Mouse (Mus musculus) CH12.LX (cell line): ENCODE measurements around the gene Aph1a. TPM values are rescaled to one million over a fixed set of nuclear protein-coding genes. Genes with fewer than 3 reads are reported as not detected.

Experiments used
- DNase-seq: peaks from one replicate; pipeline ENCODE4 v3.0.0-alpha.2; 2013; ENCODE audit errors: extremely low read depth
- H3K27ac ChIP-seq: 2 replicates; pipeline ENCODE4 v1.5.1; 2012; ENCODE audit warnings: low read depth, mild to moderate bottlenecking, control low read depth, moderate library complexity; ENCODE audit not compliant: insufficient read depth
- H3K27me3 ChIP-seq: replicated peaks from 2 replicates; pipeline ENCODE3; 2012; ENCODE audit warnings: inconsistent platforms
- H3K36me3 ChIP-seq, 2 experiments: replicated peaks in 1 of 2; 2 replicates each; pipeline versions ENCODE3 to v1.6.1; 2012; ENCODE audit warnings: inconsistent platforms in 1 of 2, low read length in 1 of 2, mild to moderate bottlenecking in 1 of 2, mixed read lengths in 1 of 2, moderate library complexity in 1 of 2; ENCODE audit not compliant: control insufficient read depth in 1 of 2, insufficient read depth in 1 of 2
- H3K4me1 ChIP-seq, 2 experiments: 2 replicates each; pipeline ENCODE4 v1.6.1; 2012; ENCODE audit warnings: inconsistent platforms in 1 of 2, moderate library complexity in 1 of 2; ENCODE audit not compliant: insufficient read depth in 2 of 2, control insufficient read depth in 1 of 2
- H3K4me2 ChIP-seq: 2 replicates; pipeline ENCODE4 v1.6.1; 2012; ENCODE audit warnings: low read depth, mild to moderate bottlenecking, control low read depth; ENCODE audit not compliant: poor library complexity, insufficient read depth, severe bottlenecking
- H3K4me3 ChIP-seq, 3 experiments: fragments of 150-350 bp in 1 of 3; sonication (generic) in 1 of 3; replicated peaks in 1 of 3; 2 replicates each; pipeline versions ENCODE3 to v1.5.1; 2011 to 2012; ENCODE audit warnings: low read depth in 2 of 3, low read length in 2 of 3, mild to moderate bottlenecking in 2 of 3, moderate library complexity in 2 of 3, control low read depth in 1 of 3, improper control_type of control experiment in 1 of 3, inconsistent platforms in 1 of 3, mixed read lengths in 1 of 3; ENCODE audit not compliant: poor library complexity in 1 of 3
- H3K79me2 ChIP-seq: replicated peaks from 2 replicates; pipeline ENCODE4 v1.6.1; 2012; ENCODE audit warnings: mild to moderate bottlenecking, moderate library complexity; ENCODE audit not compliant: control insufficient read depth, poor library complexity, insufficient read depth, severe bottlenecking; ENCODE audit errors: extremely low read depth
- H3K9ac ChIP-seq: 2 replicates; pipeline ENCODE4 v1.6.1; 2012; ENCODE audit warnings: low read depth, mild to moderate bottlenecking, control low read depth, moderate library complexity; ENCODE audit not compliant: insufficient read depth
- H3K9me3 ChIP-seq: replicated peaks from 2 replicates; pipeline ENCODE3; 2012; ENCODE audit warnings: low read length, inconsistent platforms, mixed read lengths
- CHD1 ChIP-seq: IDR thresholded peaks from 2 replicates; pipeline ENCODE4 v1.6.1; 2012; ENCODE audit warnings: low read depth, low read length, improper control_type of control experiment, inconsistent platforms
- CTCF ChIP-seq, 2 experiments: IDR thresholded peaks in 1 of 2; conservative IDR thresholded peaks in 1 of 2; 2 replicates each; pipeline ENCODE4 v1.5.1; 2011 to 2012; ENCODE audit warnings: low read depth in 2 of 2, low read length in 2 of 2, improper control_type of control experiment in 1 of 2, inconsistent platforms in 1 of 2, mild to moderate bottlenecking in 1 of 2, moderate library complexity in 1 of 2
- EP300 ChIP-seq: IDR thresholded peaks from 2 replicates; pipeline ENCODE4 v1.6.1; 2011; ENCODE audit warnings: low read length, improper control_type of control experiment
- MAFK ChIP-seq: IDR thresholded peaks from 2 replicates; pipeline ENCODE4 v1.6.1; 2011; ENCODE audit warnings: low read length, improper control_type of control experiment; ENCODE audit not compliant: insufficient replicate concordance
- RAD21 ChIP-seq: IDR thresholded peaks from 2 replicates; pipeline ENCODE4 v1.6.1; 2011; ENCODE audit warnings: low read depth, mild to moderate bottlenecking, low read length, improper control_type of control experiment, moderate library complexity
- RCOR1 ChIP-seq: conservative IDR thresholded peaks from 2 replicates; pipeline ENCODE4 v1.6.1; 2012; ENCODE audit warnings: low read depth, mild to moderate bottlenecking, inconsistent platforms, low read length, improper control_type of control experiment
- SIN3A ChIP-seq: IDR thresholded peaks from 2 replicates; pipeline ENCODE4 v1.6.1; 2012; ENCODE audit warnings: low read length, improper control_type of control experiment, inconsistent platforms
- SMC3 ChIP-seq: IDR thresholded peaks from 2 replicates; pipeline ENCODE4 v1.6.1; 2011; ENCODE audit warnings: low read depth, low read length, improper control_type of control experiment
- UBTF ChIP-seq: IDR thresholded peaks from 2 replicates; pipeline ENCODE4 v1.6.1; 2012; ENCODE audit warnings: low read depth, mild to moderate bottlenecking, inconsistent platforms, low read length, improper control_type of control experiment, moderate library complexity
- USF1 ChIP-seq: IDR thresholded peaks from 2 replicates; pipeline ENCODE4 v1.6.1; 2014; ENCODE audit warnings: low read depth, mild to moderate bottlenecking, inconsistent platforms, low read length, improper control_type of control experiment
- dilution Hi-C: fragments of 300-500 bp; cut with MboI; formaldehyde crosslinking; loops from 2 replicates; pipeline ENCODE4 v1.14.3; 2020; ENCODE audit warnings: low sequenced_read_pairs; ENCODE audit not compliant: extremely low pct_unique_long_range_greater_than_20kb, extremely low pct_ligation_motif_present
- in situ Hi-C: fragments of 300-500 bp; cut with MboI; formaldehyde crosslinking; loops from 3 replicates; pipeline ENCODE4 v1.14.3; 2019; ENCODE audit warnings: low sequenced_read_pairs, low pct_ligation_motif_present, low pct_unique_long_range_greater_than_20kb, mixed read lengths
- polyA plus RNA-seq: library from polyadenylated mRNA; unstranded; fragments of >175 nt; gene quantifications from 2 replicates; pipeline ENCODE4 v1.2.1, GENCODE M21; 2012; ENCODE audit warnings: low read depth; ENCODE audit not compliant: insufficient read length
- total RNA-seq, 2 experiments: library from RNA; depleted of rRNA; stranded (reverse); fragments of 300-350 nt in 1 of 2; fragments of >200 nt in 1 of 2; gene quantifications; 2 replicates each; pipeline ENCODE4 v1.2.3; 2012 to 2014

Aph1a gene
- total and polyA plus RNA-seq, 3 experiments: 46.6 to 69.4 (median 59.9) TPM

- Histone ChIP-seq H3K36me3 (peaks cover 80 to 91% of the 10 kb centered on the region in 2 experiments), H3K79me2 (peaks cover 30% of the 10 kb centered on the region), H3K4me3 (no peak overlapping the region), H3K9ac (no peak overlapping the region), H3K4me2 (no peak overlapping the region), H3K27me3 (no peaks in the 10 kb centered on the region), H3K9me3 (no peaks in the 10 kb centered on the region), H3K27ac (no peak overlapping the region), H3K4me1 (peaks cover 2 to 24% of the 10 kb centered on the region in 2 experiments; a peak in 3 of 4 replicates)
- DNase-seq: no peak
- TF ChIP-seq CHD1 (no peak), USF1 (no peak), EP300 (no peak), SIN3A (no peak)
- in situ Hi-C loops: no loop called here
- dilution Hi-C loops: no loop called here
These were observed 44.4 kb downstream of the Aph1a start for GRCm38 (mm10) chr3:95938217-95938616.

- Histone ChIP-seq H3K27ac (no peak overlapping the region), H3K36me3 (peaks cover 79 to 89% of the 10 kb centered on the region in 2 experiments), H3K4me3 (no peak overlapping the region), H3K4me2 (no peak overlapping the region), H3K4me1 (peaks cover 2 to 22% of the 10 kb centered on the region in 2 experiments; a peak in 3 of 4 replicates), H3K9ac (no peak overlapping the region), H3K9me3 (no peaks in the 10 kb centered on the region), H3K79me2 (peaks cover 26% of the 10 kb centered on the region), H3K27me3 (no peaks in the 10 kb centered on the region)
- in situ Hi-C loops (no loop called here), dilution Hi-C loops (no loop called here)
- DNase-seq: no peak
- no peak for TF ChIP-seq UBTF
- TF ChIP-seq RAD21: peak; percentile 69
- TF ChIP-seq CTCF (conservative IDR thresholded peaks at IDR 0.05 in 1 of 2, IDR thresholded peaks at IDR 0.05 in 1 of 2; ENCODE audit: low read depth in 2 of 2, low read length in 2 of 2): peak; percentile 40 to 70; a peak in 3 of 4 replicates
- TF ChIP-seq SMC3: peak; percentile 64
These were observed 45.1 kb downstream of the Aph1a start for GRCm38 (mm10) chr3:95938835-95939234.

- H3K79me2 ChIP-seq: peaks cover 24% of the 10 kb centered on the region
- H3K27ac ChIP-seq: no peak overlapping the region
- no peaks in the 10 kb centered on the region for H3K27me3 ChIP-seq
- in situ Hi-C loops (no loop called here), dilution Hi-C loops (no loop called here)
- peaks cover 73 to 93% of the 10 kb centered on the region in 2 experiments for H3K36me3 ChIP-seq
- H3K9me3 ChIP-seq: no peaks in the 10 kb centered on the region
- no peak overlapping the region for H3K9ac ChIP-seq
- no peak for DNase-seq
- peaks cover 2 to 29% of the 10 kb centered on the region in 2 experiments; a peak in 3 of 4 replicates for H3K4me1 ChIP-seq
- H3K4me3 ChIP-seq: no peak overlapping the region
- no peak overlapping the region for H3K4me2 ChIP-seq
- 0 out of 2 replicates have a peak, but pooled peaks have one; percentile 43 for TF ChIP-seq MAFK
- TF ChIP-seq RCOR1: no peak
These were observed 49.0 kb downstream of the Aph1a start for GRCm38 (mm10) chr3:95942749-95943148.
